Mouse (Mus musculus): ENCODE measurements around the gene Olfr1283.

GRCm38 (mm10) chr2:111326220-111326619, 40.4 kb upstream of the Olfr1283 start, which contains the start of gene Olfr1281:
- TF ChIP-seq POLR2A (IDR thresholded peaks at IDR 0.05; ENCODE audit: extremely low read depth, insufficient read depth, low read length) (no peak), CTCF (IDR thresholded peaks at IDR 0.05; ENCODE audit: low read depth, low read length) (no peak)

Measured in liver, adult 2 months (tissue).